ENCODE assay signal across 26 mouse cellular contexts in genomic region chr13:62963358-62963757, GRCm38 (mm10).
"Had no signal": no experiment of that assay in that cellular context is flagged by ENCODE, and none has a peak within 500 bp of the region (broad histone marks: within the 10 kb centered on the region; RNA-seq: fewer than 3 reads in every experiment).

No protein-coding gene starts in this region.

- DNase-seq: cerebellum, adult 2 months; cerebellum, adult 8-10 months; cerebellum, adult 9-10 months; cerebellum, adult 9-11 months; cerebellum, postnatal 10 days; cerebellum, postnatal 25 days; cerebellum, postnatal 36 days; embryo, embryonic 11 days; forebrain, postnatal 0 days; gastrocnemius, adult 2 months; gastrocnemius, postnatal 10 days; gastrocnemius, postnatal 14 days; gastrocnemius, postnatal 25 days; gastrocnemius, postnatal 36 days; heart, adult 18-20 months; heart, adult 2 months had no signal

- H3K27me3 ChIP-seq: embryonic facial prominence, embryonic 12.5 days; embryonic facial prominence, embryonic 13.5 days; embryonic facial prominence, embryonic 15.5 days; forebrain, embryonic 12.5 days; forebrain, embryonic 15.5 days had no signal

- H3K9ac ChIP-seq: embryonic facial prominence, embryonic 12.5 days; embryonic facial prominence, embryonic 13.5 days; embryonic facial prominence, embryonic 15.5 days; forebrain, embryonic 12.5 days; forebrain, embryonic 13.5 days; forebrain, embryonic 15.5 days; forebrain, postnatal 0 days had no signal

- ATAC-seq: forebrain, embryonic 13.5 days; forebrain, embryonic 14.5 days; forebrain, postnatal 0 days had no signal

- H3K27ac ChIP-seq: embryonic facial prominence, embryonic 10.5 days; embryonic facial prominence, embryonic 12.5 days; forebrain, embryonic 10.5 days; forebrain, embryonic 12.5 days; forebrain, embryonic 13.5 days; forebrain, embryonic 15.5 days; gastrocnemius, adult 2 months; heart, adult 2 months had no signal

- H3K4me3 ChIP-seq: embryonic facial prominence, embryonic 10.5 days; embryonic facial prominence, embryonic 12.5 days; embryonic facial prominence, embryonic 13.5 days; embryonic facial prominence, embryonic 15.5 days; erythroblast, embryonic 14.5 days; forebrain, embryonic 10.5 days; forebrain, embryonic 12.5 days; forebrain, embryonic 13.5 days; forebrain, embryonic 15.5 days; gastrocnemius, adult 2 months; heart, adult 2 months had no signal

- H3K9me3 ChIP-seq: embryonic facial prominence, embryonic 10.5 days; embryonic facial prominence, embryonic 12.5 days; embryonic facial prominence, embryonic 13.5 days; embryonic facial prominence, embryonic 15.5 days; forebrain, embryonic 10.5 days; forebrain, embryonic 12.5 days; forebrain, embryonic 13.5 days; forebrain, embryonic 15.5 days had no signal

- H3K4me2 ChIP-seq: embryonic facial prominence, embryonic 12.5 days; embryonic facial prominence, embryonic 13.5 days; embryonic facial prominence, embryonic 15.5 days; forebrain, embryonic 12.5 days; forebrain, embryonic 13.5 days; forebrain, embryonic 15.5 days had no signal

- H3K36me3 ChIP-seq: embryonic facial prominence, embryonic 12.5 days; embryonic facial prominence, embryonic 13.5 days; embryonic facial prominence, embryonic 15.5 days; forebrain, embryonic 10.5 days; forebrain, embryonic 12.5 days; forebrain, embryonic 15.5 days had no signal
